Mouse (Mus musculus): Measurements from ENCODE around the gene Fbxw14. TPM values are rescaled to one million over a fixed set of nuclear protein-coding genes. Genes with fewer than 3 reads are reported as not detected.
"Not testable (repeated sequence)": the region's sequence is repeated elsewhere in the genome, so short reads cannot be mapped to it uniquely, and the experiment has no call there.

Fbxw14 gene
- polyA plus RNA-seq (2015; fragmentation: Nextera tagmentation; extraction: Ambion mirVana), result not detected in 2 replicates

DNA sequence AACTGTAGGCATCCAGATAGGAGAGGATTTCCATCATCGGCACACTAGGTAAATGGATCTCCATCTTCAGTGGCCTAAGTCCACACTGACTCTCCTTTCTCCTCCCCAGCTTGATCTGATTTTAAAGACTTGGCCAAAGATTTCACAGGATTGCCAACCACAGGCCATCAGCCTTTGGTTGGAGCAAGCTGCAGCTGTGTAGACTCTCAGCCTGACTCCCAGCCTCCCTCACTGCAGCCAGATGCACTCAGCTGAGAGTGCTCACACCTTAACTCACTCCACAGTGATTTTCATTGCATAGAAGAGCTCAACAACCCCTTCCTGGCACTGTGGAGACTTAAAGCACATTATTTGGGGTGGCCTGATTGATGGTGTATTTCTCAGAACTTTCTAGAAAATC, at the start of gene Fbxw14:
TSS of gene Fbxw14 (minus strand) at position 101 of the 400 bp plus-strand sequence.
- not testable (repeated sequence) for H3K9ac ChIP-seq; H3K27ac ChIP-seq (replicated peaks); H3K36me3 ChIP-seq; ATAC-seq (ENCODE audit: low FRiP score, low read depth); H3K9me3 ChIP-seq; H3K4me2 ChIP-seq; H3K27me3 ChIP-seq; H3K4me3 ChIP-seq; H3K4me1 ChIP-seq (replicated peaks)
- WGBS, result 100% methylated on average over 1 of the region's 1 CpGs

- no peak for ATAC-seq (ENCODE audit: low FRiP score, low read depth)
- no peak overlapping the region for H3K27ac ChIP-seq (replicated peaks)
- 80% methylated on average over 2 of the region's 2 CpGs for WGBS
- no peaks in the 10 kb centered on the region for H3K4me1 ChIP-seq (replicated peaks)
- H3K9ac ChIP-seq, result no peak overlapping the region
- no peak overlapping the region for H3K4me2 ChIP-seq
- H3K36me3 ChIP-seq, result no peaks in the 10 kb centered on the region
- no peaks in the 10 kb centered on the region for H3K27me3 ChIP-seq
- no peaks in the 10 kb centered on the region for H3K9me3 ChIP-seq
- H3K4me3 ChIP-seq, result no peak overlapping the region
These were observed 24.4 kb downstream of the Fbxw14 start for GRCm38 (mm10) chr9:109263041-109263440.

DNA sequence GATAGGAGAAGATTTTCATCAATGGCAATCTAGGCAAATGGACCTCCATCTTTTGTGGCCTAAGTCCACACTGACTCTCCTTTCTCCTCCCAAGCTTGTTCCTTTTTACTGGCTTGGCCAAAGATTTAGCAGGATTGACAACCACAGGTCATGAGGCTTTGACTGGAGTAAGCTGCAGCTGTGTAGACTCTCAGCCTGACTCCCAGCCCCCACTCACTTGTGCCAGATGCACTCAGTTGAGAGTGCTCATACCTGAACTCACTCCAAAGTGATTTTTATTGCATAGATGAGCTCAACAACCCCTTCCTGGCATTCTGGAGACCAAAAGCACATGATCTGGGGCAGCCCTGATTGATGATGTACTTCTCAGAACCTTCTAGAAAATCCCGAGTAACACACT, 52.8 kb downstream of the Fbxw14 start, which contains the start of gene Fbxw20:
TSS of gene Fbxw20 (minus strand) at position 101 of the 400 bp plus-strand sequence.
- Histone ChIP-seq H3K36me3 (no peaks in the 10 kb centered on the region), H3K4me3 (no peak within 1 kb of the TSS), H3K27me3 (no peaks in the 10 kb centered on the region), H3K9ac (no peak within 1 kb of the TSS), H3K4me1 (replicated peaks) (no peaks in the 10 kb centered on the region), H3K27ac (replicated peaks) (no peak within 1 kb of the TSS), H3K4me2 (no peak within 1 kb of the TSS), H3K9me3 (no peaks in the 10 kb centered on the region)
- ATAC-seq (ENCODE audit: low FRiP score, low read depth), result no peak
- WGBS, result 93% methylated on average over 1 of the region's 1 CpGs

Other genes starting within 250 kb of the Fbxw14 start
- 71.6 and 76.3 TPM in 2 replicates for gene Shisa5, start 249.1 kb downstream of the Fbxw14 start, polyA plus RNA-seq (2015; fragmentation: Nextera tagmentation; extraction: Ambion mirVana)
- 13.6 and 14.5 TPM in 2 replicates for gene Trex1, start 227.9 kb downstream of the Fbxw14 start, polyA plus RNA-seq (2015; fragmentation: Nextera tagmentation; extraction: Ambion mirVana)
- 30.5 and 30.9 TPM in 2 replicates for gene Atrip, start 213.6 kb downstream of the Fbxw14 start, polyA plus RNA-seq (2015; fragmentation: Nextera tagmentation; extraction: Ambion mirVana)
- 12.3 and 13.1 TPM in 2 replicates for gene Ccdc51, start 205.2 kb downstream of the Fbxw14 start, polyA plus RNA-seq (2015; fragmentation: Nextera tagmentation; extraction: Ambion mirVana)
- gene Tma7, start 205.1 kb downstream of the Fbxw14 start, polyA plus RNA-seq (2015; fragmentation: Nextera tagmentation; extraction: Ambion mirVana), result 653 and 743 TPM in 2 replicates
- 19.2 and 19.8 TPM in 2 replicates for gene Plxnb1, start 192.3 kb downstream of the Fbxw14 start, polyA plus RNA-seq (2015; fragmentation: Nextera tagmentation; extraction: Ambion mirVana)
- not detected in 2 replicates for gene Fbxw21, start 125.6 kb downstream of the Fbxw14 start, polyA plus RNA-seq (2015; fragmentation: Nextera tagmentation; extraction: Ambion mirVana)
- not detected in 2 replicates for gene Fbxw13, start 91.7 kb downstream of the Fbxw14 start, polyA plus RNA-seq (2015; fragmentation: Nextera tagmentation; extraction: Ambion mirVana)
- gene Fbxw20, start 52.9 kb downstream of the Fbxw14 start, polyA plus RNA-seq (2015; fragmentation: Nextera tagmentation; extraction: Ambion mirVana), result not detected in 2 replicates
- gene Fbxw28, start 52.0 kb upstream of the Fbxw14 start, polyA plus RNA-seq (2015; fragmentation: Nextera tagmentation; extraction: Ambion mirVana), result 0.12 TPM in 1 of 2 replicates, not detected in the other
- gene Fbxw22, start 116.6 kb upstream of the Fbxw14 start, polyA plus RNA-seq (2015; fragmentation: Nextera tagmentation; extraction: Ambion mirVana), result not detected in 2 replicates
- gene Fbxw16, start 161.5 kb upstream of the Fbxw14 start, polyA plus RNA-seq (2015; fragmentation: Nextera tagmentation; extraction: Ambion mirVana), result not detected in 2 replicates
- not detected in 2 replicates for gene Fbxw19, start 208.2 kb upstream of the Fbxw14 start, polyA plus RNA-seq (2015; fragmentation: Nextera tagmentation; extraction: Ambion mirVana)

Data from hindbrain, embryonic 15.5 days (tissue).